Mouse (Mus musculus): ENCODE results near the gene Tdgf1.

Gene Tdgf1

GRCm38 (mm10) chr9:110953550-110954461 lies 7.8 kb upstream of the Tdgf1 start:
- peak in 1 of 2 experiments; percentile 76 for DNase-seq (ENCODE audit: low spot score in 2 of 2)

GRCm38 (mm10) chr9:110952931-110953549 lies 7.1 kb upstream of the Tdgf1 start:
- DNase-seq (ENCODE audit: low spot score in 2 of 2) = no peak

GRCm38 (mm10) chr9:110952398-110952797 lies 6.4 kb upstream of the Tdgf1 start:
- no peak for DNase-seq (ENCODE audit: low spot score in 2 of 2)

GRCm38 (mm10) chr9:110951866-110952265 lies 5.9 kb upstream of the Tdgf1 start:
- DNase-seq (ENCODE audit: low spot score in 2 of 2) = no peak

- no peak for DNase-seq (ENCODE audit: low spot score in 2 of 2)
Measured at GRCm38 (mm10) chr9:110951397-110951796, 5.4 kb upstream of the Tdgf1 start, which contains the start of gene Lrrc2. Gene Lrrc2, plus strand, starts transcription at chr9:110951545.

GRCm38 (mm10) chr9:110950109-110950508 lies 4.2 kb upstream of the Tdgf1 start:
- no peak for DNase-seq (ENCODE audit: low spot score in 2 of 2)

- DNase-seq (ENCODE audit: low spot score in 2 of 2) = no peak
Measured at GRCm38 (mm10) chr9:110948813-110949310, 2.9 kb upstream of the Tdgf1 start.

- no peak for DNase-seq (ENCODE audit: low spot score in 2 of 2)
Measured at GRCm38 (mm10) chr9:110947900-110948299, 1.9 kb upstream of the Tdgf1 start.

GRCm38 (mm10) chr9:110947261-110947661 lies 1.3 kb upstream of the Tdgf1 start:
- no peak for DNase-seq (ENCODE audit: low spot score in 2 of 2)

GRCm38 (mm10) chr9:110946548-110947044 lies 638 bp upstream of the Tdgf1 start:
- DNase-seq (ENCODE audit: low spot score in 2 of 2) = no peak

- no peak for DNase-seq (ENCODE audit: low spot score in 2 of 2)
Measured at GRCm38 (mm10) chr9:110945343-110945742, 615 bp downstream of the Tdgf1 start.

- DNase-seq (ENCODE audit: low spot score in 2 of 2) = no peak
Measured at GRCm38 (mm10) chr9:110944265-110944664, 1.7 kb downstream of the Tdgf1 start.

- no peak for DNase-seq (ENCODE audit: low spot score in 2 of 2)
Measured at GRCm38 (mm10) chr9:110937506-110938490, 8.2 kb downstream of the Tdgf1 start.

GRCm38 (mm10) chr9:110935941-110936340 lies 10.0 kb downstream of the Tdgf1 start:
- no peak for DNase-seq (ENCODE audit: low spot score in 2 of 2)

- peak; percentile 18 to 29 for DNase-seq (ENCODE audit: low spot score in 2 of 2)
Measured at GRCm38 (mm10) chr9:110933850-110934437, 12.0 kb downstream of the Tdgf1 start.

- DNase-seq (ENCODE audit: low spot score in 2 of 2) = no peak
Measured at GRCm38 (mm10) chr9:110931573-110931972, 14.4 kb downstream of the Tdgf1 start.

GRCm38 (mm10) chr9:110922759-110923158 lies 23.2 kb downstream of the Tdgf1 start:
- DNase-seq (ENCODE audit: low spot score in 2 of 2) = peak in 1 of 2 experiments; percentile 56

GRCm38 (mm10) chr9:110920665-110921419 lies 25.1 kb downstream of the Tdgf1 start:
- DNase-seq (ENCODE audit: low spot score in 2 of 2) = no peak

- no peak for DNase-seq (ENCODE audit: low spot score in 2 of 2)
Measured at GRCm38 (mm10) chr9:110916786-110917185, 29.2 kb downstream of the Tdgf1 start, which contains the start of gene Fam240a. Gene Fam240a, minus strand, starts transcription at chr9:110916861.

- DNase-seq (ENCODE audit: low spot score in 2 of 2) = no peak
Measured at GRCm38 (mm10) chr9:110915466-110915865, 30.5 kb downstream of the Tdgf1 start.

All from left cerebral cortex, adult 9 months (tissue).